ENCODE assay signal across 16 mouse cellular contexts in genomic region chr2:122164293-122164692, GRCm38 (mm10). TPM values are rescaled to one million over a fixed set of nuclear protein-coding genes. Genes with fewer than 3 reads are reported as not detected.
DNase-seq lines count a peak whose midpoint lies in the region; ATAC-seq and TF ChIP-seq lines count a peak whose summit lies in the region.
"Had no signal": no experiment of that assay in that cellular context is flagged by ENCODE, and none has a peak within 500 bp of the region (broad histone marks: within the 10 kb centered on the region; RNA-seq: fewer than 3 reads in every experiment).

No protein-coding gene starts in this region.

- peak; percentile 86 for ATAC-seq in megakaryocyte, adult 5-6 weeks (ENCODE audit: poor library complexity, severe bottlenecking)
- ATAC-seq: forebrain, embryonic 14.5 days; Patski had no signal

- TF ChIP-seq CTCF in layer of hippocampus, adult 2 months (conservative IDR thresholded peaks at IDR 0.05): no peak
- TF ChIP-seq CTCF in C2C12 (IDR thresholded peaks at IDR 0.05; ENCODE audit: control insufficient read depth, insufficient read depth, insufficient read length): no peak

- H3K27ac ChIP-seq in layer of hippocampus, adult 2 months: no peak overlapping the region
- H3K27ac ChIP-seq: neural tube, embryonic 15.5 days had no signal

- 0 out of 2 replicates have a peak overlapping the region, but pooled peaks have one; percentile 3 for H3K4me3 ChIP-seq in layer of hippocampus, adult 2 months
- no peak overlapping the region for H3K4me3 ChIP-seq in C2C12 (ENCODE audit: insufficient read depth, poor library complexity, severe bottlenecking)
- H3K4me3 ChIP-seq: neural tube, embryonic 15.5 days had no signal

- no peaks in the 10 kb centered on the region for H3K27me3 ChIP-seq in C2C12 (ENCODE audit: control insufficient read depth, insufficient read depth, insufficient read length)
- H3K27me3 ChIP-seq: neural tube, embryonic 15.5 days; Patski had no signal

- no peak for DNase-seq in layer of hippocampus, adult 2 months (ENCODE audit: low spot score in 2 of 2)
- no peak for DNase-seq in layer of hippocampus, adult 8-10 months (ENCODE audit: low spot score in 2 of 2)
- peak; percentile 92 for DNase-seq in adipocyte (ENCODE audit: low spot score)
- DNase-seq in kidney, adult 11 months: no peak
- no peak for DNase-seq in spleen, adult 12 weeks (ENCODE audit: low spot score)
- no peak for DNase-seq in frontal cortex, postnatal 25 days (ENCODE audit: low spot score in 2 of 2)
- DNase-seq: cerebellum, adult 2 months had no signal

- H3K79me2 ChIP-seq in C2C12 (ENCODE audit: control insufficient read depth, insufficient read depth): no peaks in the 10 kb centered on the region

- H3K36me3 ChIP-seq in C2C12 (ENCODE audit: control insufficient read depth, insufficient read depth): no peaks in the 10 kb centered on the region
- H3K36me3 ChIP-seq: neural tube, embryonic 15.5 days had no signal

- H3K79me3 ChIP-seq in C2C12 (ENCODE audit: low read depth): no peaks in the 10 kb centered on the region

- peak overlapping the region; percentile 33 for H3ac ChIP-seq in C2C12 (ENCODE audit: control insufficient read depth, insufficient read length, low read depth)

TF ChIP-seq in C2C12, 6 proteins besides CTCF, POLR2A, EP300 and RAD21:
- TF ChIP-seq MYOD1 (IDR thresholded peaks at IDR 0.05; ENCODE audit: control insufficient read depth, insufficient read length, low read depth) (no peak), MAX (IDR thresholded peaks at IDR 0.05) (peak; percentile 65), MYOG (IDR thresholded peaks at IDR 0.05; ENCODE audit: control insufficient read depth, extremely low read depth, insufficient read length) (no peak), CEBPB (IDR thresholded peaks at IDR 0.05; ENCODE audit: low read depth) (no peak), FOSL1 (IDR thresholded peaks at IDR 0.05; ENCODE audit: insufficient read depth, low read length, poor library complexity, severe bottlenecking) (no peak), USF1 (IDR thresholded peaks at IDR 0.05; ENCODE audit: low read depth) (no peak)
TF ChIP-seq in C2C12: peak in this region for 1.

RNA-seq across cellular contexts. Expression of gene Trim69, which starts 3.8 kb away (rescaled TPM):
- not detected for total RNA-seq in layer of hippocampus, adult 2 months (2021)
- not detected for total RNA-seq in layer of hippocampus, adult 8-10 months (2022)
- 0.06 TPM for polyA plus RNA-seq in C2C12 (2012; fragmentation: generic; extraction: Trizol)
- total RNA-seq in megakaryocyte, adult 5-6 weeks (2015): not detected in 2 replicates
- total RNA-seq in megakaryocyte, adult 5-6 weeks (2017): 0.33 TPM in 1 of 2 replicates, not detected in the other
- polyA plus RNA-seq: cerebellum, adult 2 months; forebrain, embryonic 14.5 days; hindbrain, embryonic 11.5 days; neural tube, embryonic 15.5 days had no signal

RNA-seq across cellular contexts. Expression of gene B2m, which starts 16.8 kb away (rescaled TPM):
- total RNA-seq in layer of hippocampus, adult 2 months (2021): 100 to 1,000 TPM in 1 of 2 experiments, 10 to 100 TPM in 1; 98.0 to 115 TPM
- 100 to 1,000 TPM; 103 to 516 (median 252) TPM for total RNA-seq in layer of hippocampus, adult 8-10 months (2022)
- polyA plus RNA-seq in C2C12 (2012; fragmentation: generic; extraction: Trizol): 215 TPM
- 5,498 and 5,622 TPM in 2 replicates for total RNA-seq in megakaryocyte, adult 5-6 weeks (2015)
- total RNA-seq in megakaryocyte, adult 5-6 weeks (2017): 2,725 and 3,039 TPM in 2 replicates

RNA-seq across cellular contexts. Expression of gene Patl2, which starts 21.7 kb away (rescaled TPM):
- total RNA-seq in layer of hippocampus, adult 2 months (2021): not detected
- under 1 TPM in 2 of 4 experiments, not detected in 2; 0.23 to 0.29 TPM for total RNA-seq in layer of hippocampus, adult 8-10 months (2022)
- not detected for polyA plus RNA-seq in C2C12 (2012; fragmentation: generic; extraction: Trizol)
- total RNA-seq in megakaryocyte, adult 5-6 weeks (2015): not detected in 2 replicates
- total RNA-seq in megakaryocyte, adult 5-6 weeks (2017): not detected in 2 replicates
- polyA plus RNA-seq: forebrain, embryonic 14.5 days; lung, embryonic 16.5 days; neural tube, embryonic 15.5 days; stomach, embryonic 16.5 days had no signal

RNA-seq across cellular contexts. Expression of gene Terb2, which starts 21.8 kb away (rescaled TPM):
- total RNA-seq in layer of hippocampus, adult 2 months (2021): not detected
- total RNA-seq in layer of hippocampus, adult 8-10 months (2022): not detected
- not detected for polyA plus RNA-seq in C2C12 (2012; fragmentation: generic; extraction: Trizol)
- total RNA-seq in megakaryocyte, adult 5-6 weeks (2015): not detected in 2 replicates
- not detected in 2 replicates for total RNA-seq in megakaryocyte, adult 5-6 weeks (2017)
- polyA plus RNA-seq: cerebellum, adult 2 months; forebrain, embryonic 14.5 days; hindbrain, embryonic 11.5 days; large intestine, adult 2 months; lung, embryonic 16.5 days; neural tube, embryonic 15.5 days; Patski; stomach, embryonic 16.5 days had no signal

RNA-seq across cellular contexts. Expression of gene Spg11, which starts 46.1 kb away (rescaled TPM):
- total RNA-seq in layer of hippocampus, adult 2 months (2021): 10 to 100 TPM; 15.5 to 17.1 TPM
- total RNA-seq in layer of hippocampus, adult 8-10 months (2022): 10 to 100 TPM; 15.2 to 19.3 (median 18.5) TPM
- polyA plus RNA-seq in C2C12 (2012; fragmentation: generic; extraction: Trizol): 4.2 TPM
- 11.2 TPM in 2 replicates for total RNA-seq in megakaryocyte, adult 5-6 weeks (2015)
- total RNA-seq in megakaryocyte, adult 5-6 weeks (2017): 14.8 and 15.3 TPM in 2 replicates

Comparison
In these comparisons a context has a peak if more than half of its experiments do, and no peak if none do; other contexts are left out.
1. RNA of gene B2m, which starts 16.8 kb away (total RNA-seq): 2,725 to 5,622 TPM in megakaryocyte, adult 5-6 weeks; 103 to 516 TPM in layer of hippocampus, adult 8-10 months and 98.0 to 115 TPM in layer of hippocampus, adult 2 months; every median in the first group is over 4 times any median in the second.